Mouse (Mus musculus): ENCODE measurements around the gene H2-DMb2. TPM values are rescaled to one million over a fixed set of nuclear protein-coding genes. Genes with fewer than 3 reads are reported as not detected.

Gene H2-DMb2
- polyA plus RNA-seq, 1 experiment: not detected

DNA sequence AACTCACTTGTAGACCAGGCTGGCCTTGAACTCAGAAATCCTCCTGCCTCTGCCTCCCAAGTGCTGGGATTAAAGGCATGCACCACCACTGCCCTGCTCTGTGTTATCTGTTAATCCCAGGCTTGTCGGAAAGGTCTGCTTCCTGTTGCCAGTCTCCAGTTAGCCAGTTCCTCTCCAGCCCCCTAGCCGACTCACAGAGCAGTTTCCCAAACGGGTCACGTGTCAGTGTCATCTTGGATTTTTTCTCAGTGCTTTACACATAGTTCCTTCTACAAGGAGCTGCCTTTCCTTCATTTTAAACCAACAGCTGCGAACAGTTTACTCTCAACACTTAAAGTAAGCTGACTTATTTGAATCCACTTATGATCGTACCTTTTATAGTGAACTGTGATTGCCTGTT is 18.5 kb upstream of the H2-DMb2 start:
- no peak for TF ChIP-seq POLR2A (IDR thresholded peaks at IDR 0.05; ENCODE audit: insufficient read depth, low read length)
- no peak for TF ChIP-seq CTCF (IDR thresholded peaks at IDR 0.05; ENCODE audit: low read depth, low read length)
- no peak for TF ChIP-seq EP300 (IDR thresholded peaks at IDR 0.05; ENCODE audit: insufficient read depth, low read depth, low read length)
- H3K4me3 ChIP-seq (ENCODE audit: low read depth, low read length): no peak overlapping the region
- no peaks in the 10 kb centered on the region for H3K27me3 ChIP-seq (ENCODE audit: control insufficient read depth, insufficient read depth, low read length, poor library complexity, severe bottlenecking)
- H3K4me1 ChIP-seq (ENCODE audit: control insufficient read depth, insufficient read depth, low read length): peaks cover 2% of the 10 kb centered on the region
- no peak overlapping the region for H3K27ac ChIP-seq (ENCODE audit: insufficient read depth, low read length)
- H3K9me3 ChIP-seq (replicated peaks; ENCODE audit: control insufficient read depth, insufficient read depth, low read length, poor library complexity, severe bottlenecking): no peaks in the 10 kb centered on the region
- no peak overlapping the region for H3K9ac ChIP-seq (ENCODE audit: low read depth, poor library complexity, severe bottlenecking)
- 0 out of 2 replicates have a peak, but pooled peaks cover under 1% of the 10 kb centered on the region for H3K36me3 ChIP-seq (ENCODE audit: control insufficient read depth, insufficient read depth, low read length, poor library complexity, severe bottlenecking)

DNA sequence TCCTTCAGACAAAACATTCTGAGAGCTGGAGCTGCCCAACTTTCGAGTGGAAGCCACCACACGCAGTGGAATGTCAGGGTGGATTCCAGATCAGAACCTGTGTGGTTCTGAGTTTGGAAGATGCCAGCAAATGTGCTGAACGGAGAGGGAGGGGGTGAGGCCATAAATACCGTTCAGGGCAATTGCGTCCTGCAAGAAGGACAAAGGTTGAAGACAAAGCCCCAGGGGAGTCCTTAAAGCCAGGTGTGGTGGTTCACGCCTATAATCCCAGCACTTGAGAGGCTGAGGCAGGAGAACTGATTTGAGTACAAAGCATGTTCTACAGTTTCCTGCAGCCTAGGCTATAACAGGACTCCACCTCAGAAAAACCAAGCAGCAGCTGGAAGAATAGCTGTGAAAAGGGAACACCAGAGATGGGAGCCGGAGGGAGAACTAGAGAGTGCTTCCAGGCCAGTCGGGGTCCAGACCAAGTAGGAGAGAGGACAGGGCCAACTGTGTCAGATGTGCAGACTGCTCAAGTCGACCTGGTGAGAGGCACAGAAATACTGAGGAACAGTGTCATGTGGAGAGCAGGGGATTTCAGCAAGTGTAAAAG is 16.2 kb upstream of the H2-DMb2 start:
- Histone ChIP-seq H3K36me3 (ENCODE audit: control insufficient read depth, insufficient read depth, low read length, poor library complexity, severe bottlenecking) (no peaks in the 10 kb centered on the region), H3K27me3 (ENCODE audit: control insufficient read depth, insufficient read depth, low read length, poor library complexity, severe bottlenecking) (no peaks in the 10 kb centered on the region), H3K9me3 (replicated peaks; ENCODE audit: control insufficient read depth, insufficient read depth, low read length, poor library complexity, severe bottlenecking) (no peaks in the 10 kb centered on the region), H3K4me3 (ENCODE audit: low read depth, low read length) (no peak overlapping the region), H3K27ac (ENCODE audit: insufficient read depth, low read length) (peak overlapping the region; percentile 15; the same call in 1 of the 2 replicates), H3K9ac (ENCODE audit: low read depth, poor library complexity, severe bottlenecking) (no peak overlapping the region), H3K4me1 (ENCODE audit: control insufficient read depth, insufficient read depth, low read length) (peaks cover 2% of the 10 kb centered on the region)
- TF ChIP-seq CTCF (IDR thresholded peaks at IDR 0.05; ENCODE audit: low read depth, low read length) (no peak), POLR2A (IDR thresholded peaks at IDR 0.05; ENCODE audit: insufficient read depth, low read length) (no peak), EP300 (IDR thresholded peaks at IDR 0.05; ENCODE audit: insufficient read depth, low read depth, low read length) (no peak)

DNA sequence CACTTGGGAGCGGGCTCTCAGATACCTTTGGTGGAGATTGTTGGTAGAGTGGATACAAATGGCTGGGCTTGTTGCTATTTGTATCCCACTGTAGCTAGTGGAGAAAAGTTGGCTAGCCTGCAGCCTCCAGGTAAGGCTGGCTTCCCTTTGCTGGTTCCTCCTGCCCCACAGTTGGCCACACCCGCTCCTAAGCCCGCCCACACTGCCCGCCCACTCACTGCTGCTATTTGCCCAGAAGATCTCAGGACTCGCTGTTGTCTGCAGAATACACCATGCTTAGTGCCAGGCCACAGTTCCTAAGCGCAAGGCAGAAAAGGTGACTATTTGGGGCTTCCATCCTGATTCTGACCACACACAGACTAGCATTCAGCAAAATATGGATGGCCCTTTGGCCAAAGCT is 15.6 kb upstream of the H2-DMb2 start:
- H3K9ac ChIP-seq (ENCODE audit: low read depth, poor library complexity, severe bottlenecking): no peak overlapping the region
- peaks cover 2% of the 10 kb centered on the region for H3K4me1 ChIP-seq (ENCODE audit: control insufficient read depth, insufficient read depth, low read length)
- no peaks in the 10 kb centered on the region for H3K9me3 ChIP-seq (replicated peaks; ENCODE audit: control insufficient read depth, insufficient read depth, low read length, poor library complexity, severe bottlenecking)
- TF ChIP-seq CTCF (IDR thresholded peaks at IDR 0.05; ENCODE audit: low read depth, low read length) (no peak), EP300 (IDR thresholded peaks at IDR 0.05; ENCODE audit: insufficient read depth, low read depth, low read length) (no peak), POLR2A (IDR thresholded peaks at IDR 0.05; ENCODE audit: insufficient read depth, low read length) (no peak)
- H3K4me3 ChIP-seq (ENCODE audit: low read depth, low read length): no peak overlapping the region
- no peaks in the 10 kb centered on the region for H3K36me3 ChIP-seq (ENCODE audit: control insufficient read depth, insufficient read depth, low read length, poor library complexity, severe bottlenecking)
- no peak overlapping the region for H3K27ac ChIP-seq (ENCODE audit: insufficient read depth, low read length)
- no peaks in the 10 kb centered on the region for H3K27me3 ChIP-seq (ENCODE audit: control insufficient read depth, insufficient read depth, low read length, poor library complexity, severe bottlenecking)

- no peak overlapping the region for H3K9ac ChIP-seq (ENCODE audit: low read depth, poor library complexity, severe bottlenecking)
- H3K9me3 ChIP-seq (replicated peaks; ENCODE audit: control insufficient read depth, insufficient read depth, low read length, poor library complexity, severe bottlenecking): no peaks in the 10 kb centered on the region
- H3K27me3 ChIP-seq (ENCODE audit: control insufficient read depth, insufficient read depth, low read length, poor library complexity, severe bottlenecking): no peaks in the 10 kb centered on the region
- no peaks in the 10 kb centered on the region for H3K36me3 ChIP-seq (ENCODE audit: control insufficient read depth, insufficient read depth, low read length, poor library complexity, severe bottlenecking)
- no peak overlapping the region for H3K27ac ChIP-seq (ENCODE audit: insufficient read depth, low read length)
- TF ChIP-seq EP300 (IDR thresholded peaks at IDR 0.05; ENCODE audit: insufficient read depth, low read depth, low read length) (no peak), POLR2A (IDR thresholded peaks at IDR 0.05; ENCODE audit: insufficient read depth, low read length) (no peak), CTCF (IDR thresholded peaks at IDR 0.05; ENCODE audit: low read depth, low read length) (peak; percentile 3)
- no peak overlapping the region for H3K4me3 ChIP-seq (ENCODE audit: low read depth, low read length)
- H3K4me1 ChIP-seq (ENCODE audit: control insufficient read depth, insufficient read depth, low read length): peaks cover 2% of the 10 kb centered on the region
Observed at GRCm38 (mm10) chr17:34128264-34128937, 14.7 kb upstream of the H2-DMb2 start.

- Histone ChIP-seq H3K36me3 (ENCODE audit: control insufficient read depth, insufficient read depth, low read length, poor library complexity, severe bottlenecking) (no peaks in the 10 kb centered on the region), H3K27ac (ENCODE audit: insufficient read depth, low read length) (no peak overlapping the region), H3K9ac (ENCODE audit: low read depth, poor library complexity, severe bottlenecking) (no peak overlapping the region), H3K27me3 (ENCODE audit: control insufficient read depth, insufficient read depth, low read length, poor library complexity, severe bottlenecking) (no peaks in the 10 kb centered on the region), H3K4me3 (ENCODE audit: low read depth, low read length) (no peak overlapping the region), H3K4me1 (ENCODE audit: control insufficient read depth, insufficient read depth, low read length) (peaks cover 2% of the 10 kb centered on the region), H3K9me3 (replicated peaks; ENCODE audit: control insufficient read depth, insufficient read depth, low read length, poor library complexity, severe bottlenecking) (no peaks in the 10 kb centered on the region)
- TF ChIP-seq EP300 (IDR thresholded peaks at IDR 0.05; ENCODE audit: insufficient read depth, low read depth, low read length): no peak
- no peak for TF ChIP-seq POLR2A (IDR thresholded peaks at IDR 0.05; ENCODE audit: insufficient read depth, low read length)
Observed at GRCm38 (mm10) chr17:34128944-34129791, 13.9 kb upstream of the H2-DMb2 start.

Data from ES-Bruce4 (cell line).